ENCODE assay signal across 16 mouse cellular contexts in genomic region chr10:108406798-108407754, GRCm38 (mm10).
DNase-seq lines count a peak whose midpoint lies in the region; ATAC-seq lines count a peak whose summit lies in the region.
"Had no signal": no experiment of that assay in that cellular context is flagged by ENCODE, and none has a peak within 500 bp of the region (broad histone marks: within the 10 kb centered on the region; RNA-seq: fewer than 3 reads in every experiment).

No protein-coding gene starts in this region.

- no peak for DNase-seq in heart, adult 8-10 months (ENCODE audit: low spot score)
- no peak for DNase-seq in spleen, postnatal 36 days (ENCODE audit: low spot score in 2 of 2)
- no peak for DNase-seq in left cerebral cortex, adult 18-20 months (ENCODE audit: low spot score in 2 of 2)
- no peak for DNase-seq in layer of hippocampus, adult 11-12 months (ENCODE audit: low spot score)
- DNase-seq: adrenal gland, postnatal 36 days; B cell, adult 2 months; cerebellum, adult 11-12 months; right cerebral cortex, postnatal 4 days; thymus, adult 2 months had no signal

- H3K9me3 ChIP-seq in heart, embryonic 13.5 days: no peaks in the 10 kb centered on the region
- no peaks in the 10 kb centered on the region for H3K9me3 ChIP-seq in midbrain, embryonic 12.5 days
- no peaks in the 10 kb centered on the region for H3K9me3 ChIP-seq in midbrain, embryonic 13.5 days
- no peaks in the 10 kb centered on the region for H3K9me3 ChIP-seq in liver, embryonic 15.5 days (replicated peaks)

- ATAC-seq in heart, embryonic 13.5 days (ENCODE audit: extremely low read depth, insufficient number of reproducible peaks, low FRiP score, low TSS enrichment): no peak
- ATAC-seq in midbrain, embryonic 12.5 days (ENCODE audit: low FRiP score, low read depth): peak; percentile 27; the same call in 1 of the 2 replicates
- ATAC-seq in midbrain, embryonic 13.5 days: no peak
- no peak for ATAC-seq in liver, embryonic 15.5 days (ENCODE audit: insufficient read depth)

- WGBS in heart, embryonic 13.5 days: 79% methylated on average over 12 of the region's 12 CpGs
- WGBS in midbrain, embryonic 12.5 days: 90% methylated on average over 12 of the region's 12 CpGs
- 93% methylated on average over 12 of the region's 12 CpGs for WGBS in midbrain, embryonic 13.5 days
- WGBS in liver, embryonic 15.5 days (ENCODE audit: insufficient replicate concordance): 69% methylated on average over 12 of the region's 12 CpGs

- H3K4me2 ChIP-seq in heart, embryonic 13.5 days: no peak overlapping the region
- no peak overlapping the region for H3K4me2 ChIP-seq in midbrain, embryonic 12.5 days (replicated peaks)
- H3K4me2 ChIP-seq in midbrain, embryonic 13.5 days (replicated peaks): no peak overlapping the region
- H3K4me2 ChIP-seq in liver, embryonic 15.5 days: no peak overlapping the region; the same call in 1 of the 2 replicates

- no peak overlapping the region for H3K9ac ChIP-seq in heart, embryonic 13.5 days
- H3K9ac ChIP-seq in midbrain, embryonic 12.5 days (replicated peaks): no peak overlapping the region
- no peak overlapping the region for H3K9ac ChIP-seq in midbrain, embryonic 13.5 days (replicated peaks)
- no peak overlapping the region for H3K9ac ChIP-seq in liver, embryonic 15.5 days
- H3K9ac ChIP-seq: heart, embryonic 12.5 days had no signal

- H3K4me3 ChIP-seq in heart, embryonic 13.5 days: no peak overlapping the region
- H3K4me3 ChIP-seq in midbrain, embryonic 12.5 days: no peak overlapping the region
- no peak overlapping the region for H3K4me3 ChIP-seq in midbrain, embryonic 13.5 days (replicated peaks)
- no peak overlapping the region for H3K4me3 ChIP-seq in liver, embryonic 15.5 days (replicated peaks)
- H3K4me3 ChIP-seq: erythroblast, embryonic 14.5 days; heart, embryonic 12.5 days had no signal

- no peaks in the 10 kb centered on the region for H3K27me3 ChIP-seq in heart, embryonic 13.5 days (replicated peaks)
- H3K27me3 ChIP-seq in midbrain, embryonic 12.5 days: no peaks in the 10 kb centered on the region
- H3K27me3 ChIP-seq in midbrain, embryonic 13.5 days: no peaks in the 10 kb centered on the region
- no peaks in the 10 kb centered on the region for H3K27me3 ChIP-seq in liver, embryonic 15.5 days
- H3K27me3 ChIP-seq: heart, embryonic 12.5 days had no signal

- H3K36me3 ChIP-seq in heart, embryonic 13.5 days: peaks cover 11% of the 10 kb centered on the region
- no peaks in the 10 kb centered on the region for H3K36me3 ChIP-seq in midbrain, embryonic 12.5 days
- H3K36me3 ChIP-seq in midbrain, embryonic 13.5 days: no peaks in the 10 kb centered on the region
- H3K36me3 ChIP-seq in liver, embryonic 15.5 days (replicated peaks): no peaks in the 10 kb centered on the region

- H3K4me1 ChIP-seq in heart, embryonic 13.5 days: peaks cover 52% of the 10 kb centered on the region
- no peaks in the 10 kb centered on the region for H3K4me1 ChIP-seq in midbrain, embryonic 12.5 days
- no peaks in the 10 kb centered on the region for H3K4me1 ChIP-seq in midbrain, embryonic 13.5 days (replicated peaks)
- H3K4me1 ChIP-seq in liver, embryonic 15.5 days (replicated peaks): peaks cover 10% of the 10 kb centered on the region; the same call in 1 of the 2 replicates

- 0 out of 2 replicates have a peak overlapping the region, but pooled peaks have one; percentile 24 for H3K27ac ChIP-seq in heart, embryonic 13.5 days (replicated peaks)
- no peak overlapping the region for H3K27ac ChIP-seq in midbrain, embryonic 12.5 days (replicated peaks)
- H3K27ac ChIP-seq in midbrain, embryonic 13.5 days: no peak overlapping the region
- 0 out of 2 replicates have a peak overlapping the region, but pooled peaks have one; percentile 48 for H3K27ac ChIP-seq in liver, embryonic 15.5 days (replicated peaks)
- H3K27ac ChIP-seq: macrophage had no signal

Comparison
In these comparisons a context has a peak if more than half of its experiments do, and no peak if none do; other contexts are left out.
1. H3K27ac ChIP-seq: peak in heart, embryonic 13.5 days (single experiment) and liver, embryonic 15.5 days (single experiment); none in midbrain, embryonic 12.5 days (single experiment) and midbrain, embryonic 13.5 days (single experiment).